Mouse (Mus musculus): Measurements from ENCODE around the gene Rbm15b. TPM values are rescaled to one million over a fixed set of nuclear protein-coding genes. Genes with fewer than 3 reads are reported as not detected.

The Rbm15b gene
- polyA plus RNA-seq, 1 experiment from 2014 or later = 7.8 TPM

DNA sequence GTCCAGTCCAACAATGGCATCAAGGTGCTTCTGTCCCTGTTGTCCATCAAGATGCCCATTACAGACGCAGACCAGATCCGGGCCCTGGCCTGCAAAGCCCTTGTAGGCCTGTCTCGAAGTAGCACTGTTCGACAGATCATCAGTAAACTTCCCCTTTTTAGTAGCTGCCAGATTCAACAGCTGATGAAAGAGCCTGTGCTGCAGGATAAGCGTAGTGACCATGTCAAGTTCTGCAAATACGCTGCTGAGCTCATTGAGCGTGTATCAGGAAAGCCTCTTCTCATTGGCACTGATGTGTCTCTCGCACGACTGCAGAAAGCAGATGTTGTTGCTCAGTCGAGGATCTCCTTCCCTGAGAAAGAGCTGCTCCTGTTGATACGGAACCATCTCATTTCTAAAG is 29.2 kb downstream of the Rbm15b start:
- H3K27ac ChIP-seq (ENCODE audit: low read length) = no peak overlapping the region
- H3K4me2 ChIP-seq (replicated peaks; ENCODE audit: low read depth, low read length) = no peak overlapping the region
- 92% methylated on average over 11 of the region's 11 CpGs for WGBS
- no peak for ATAC-seq (ENCODE audit: low FRiP score, low TSS enrichment)
- no peaks in the 10 kb centered on the region for H3K9me3 ChIP-seq (ENCODE audit: low read length)
- no peak overlapping the region for H3K4me3 ChIP-seq (ENCODE audit: low read length)
- H3K36me3 ChIP-seq (ENCODE audit: insufficient read depth, low read length) = peaks cover 61% of the 10 kb centered on the region
- H3K4me1 ChIP-seq (ENCODE audit: insufficient read depth, low read length) = no peaks in the 10 kb centered on the region
- no peak overlapping the region for H3K9ac ChIP-seq (replicated peaks; ENCODE audit: low read length)
- H3K27me3 ChIP-seq (ENCODE audit: insufficient read depth, low read length) = no peaks in the 10 kb centered on the region

DNA sequence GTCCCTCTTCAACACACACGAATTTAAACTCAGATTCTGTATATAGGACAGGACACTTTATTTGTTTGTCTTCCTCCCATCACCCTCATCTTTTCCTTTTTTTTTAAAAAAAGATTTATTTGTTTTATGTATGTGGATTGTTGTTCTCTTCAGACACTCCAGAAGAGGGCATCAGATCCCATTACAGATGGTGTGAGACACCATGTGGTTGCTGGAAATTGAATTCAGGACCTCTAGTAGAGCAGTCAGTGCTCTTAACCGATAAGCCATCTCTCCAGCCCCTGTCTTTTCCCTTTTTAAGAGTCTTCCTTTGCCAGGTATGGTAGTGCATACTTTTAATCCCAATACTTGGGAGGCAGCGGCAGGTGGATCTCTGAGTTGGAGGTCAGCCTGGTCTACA is 30.6 kb downstream of the Rbm15b start:
- Histone ChIP-seq H3K4me1 (ENCODE audit: insufficient read depth, low read length) (no peaks in the 10 kb centered on the region), H3K27ac (ENCODE audit: low read length) (no peak overlapping the region), H3K27me3 (ENCODE audit: insufficient read depth, low read length) (no peaks in the 10 kb centered on the region), H3K4me2 (replicated peaks; ENCODE audit: low read depth, low read length) (no peak overlapping the region), H3K9ac (replicated peaks; ENCODE audit: low read length) (no peak overlapping the region), H3K9me3 (ENCODE audit: low read length) (no peaks in the 10 kb centered on the region), H3K36me3 (ENCODE audit: insufficient read depth, low read length) (peaks cover 60% of the 10 kb centered on the region), H3K4me3 (ENCODE audit: low read length) (no peak overlapping the region)
- no peak for ATAC-seq (ENCODE audit: low FRiP score, low TSS enrichment)
- 90% methylated on average over 3 of the region's 3 CpGs for WGBS

DNA sequence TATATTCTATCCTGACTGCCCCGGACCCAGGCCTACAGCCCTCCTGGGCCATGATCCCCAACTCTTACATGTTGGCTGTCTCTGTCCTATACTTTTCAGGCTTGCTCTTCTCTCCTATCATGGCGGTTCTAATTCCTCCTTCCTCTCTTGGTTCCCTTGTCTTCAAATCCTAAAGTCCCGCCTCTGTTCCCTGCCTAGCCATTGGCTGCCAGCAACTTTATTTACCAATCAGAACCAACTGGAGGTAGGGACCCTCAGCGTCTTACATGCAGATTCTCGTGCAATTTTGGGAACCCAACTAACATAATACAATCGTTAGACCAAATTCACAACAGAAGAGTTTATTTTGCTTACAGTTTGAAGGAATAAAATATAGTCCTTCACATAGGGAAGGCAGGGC is 44.4 kb downstream of the Rbm15b start:
- H3K27me3 ChIP-seq (ENCODE audit: insufficient read depth, low read length) = no peaks in the 10 kb centered on the region
- no peak overlapping the region for H3K9ac ChIP-seq (replicated peaks; ENCODE audit: low read length)
- no peak overlapping the region for H3K4me3 ChIP-seq (ENCODE audit: low read length)
- H3K4me1 ChIP-seq (ENCODE audit: insufficient read depth, low read length) = no peaks in the 10 kb centered on the region
- no peaks in the 10 kb centered on the region for H3K9me3 ChIP-seq (ENCODE audit: low read length)
- no peak for ATAC-seq (ENCODE audit: low FRiP score, low TSS enrichment)
- peaks cover 49% of the 10 kb centered on the region for H3K36me3 ChIP-seq (ENCODE audit: insufficient read depth, low read length)
- WGBS = 93% methylated on average over 6 of the region's 6 CpGs
- no peak overlapping the region for H3K27ac ChIP-seq (ENCODE audit: low read length)
- H3K4me2 ChIP-seq (replicated peaks; ENCODE audit: low read depth, low read length) = no peak overlapping the region

DNA sequence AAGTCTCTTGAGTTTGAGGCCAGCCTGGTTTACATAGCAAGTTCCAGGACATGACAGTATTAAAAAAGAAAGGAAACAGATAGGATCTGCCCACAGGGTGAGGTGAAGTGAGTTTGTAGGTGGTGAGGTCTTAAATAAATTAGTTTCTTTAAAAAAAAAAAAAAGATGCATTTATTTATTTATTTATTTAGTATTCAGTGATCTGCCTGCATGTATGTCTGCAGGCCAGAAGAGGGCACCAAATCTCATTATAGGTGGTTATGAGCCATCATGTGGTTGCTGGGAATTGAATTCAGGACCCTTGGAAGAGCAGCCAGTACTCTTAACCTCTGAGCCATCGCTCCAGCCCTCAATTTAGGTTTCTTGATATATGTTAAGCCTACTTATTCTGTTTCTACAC is 46.7 kb downstream of the Rbm15b start:
- no peak overlapping the region for H3K9ac ChIP-seq (replicated peaks; ENCODE audit: low read length)
- no peak for ATAC-seq (ENCODE audit: low FRiP score, low TSS enrichment)
- no peak overlapping the region for H3K4me2 ChIP-seq (replicated peaks; ENCODE audit: low read depth, low read length)
- H3K4me1 ChIP-seq (ENCODE audit: insufficient read depth, low read length) = no peaks in the 10 kb centered on the region
- no peaks in the 10 kb centered on the region for H3K9me3 ChIP-seq (ENCODE audit: low read length)
- 97% methylated on average over 1 of the region's 1 CpGs for WGBS
- H3K27me3 ChIP-seq (ENCODE audit: insufficient read depth, low read length) = no peaks in the 10 kb centered on the region
- peaks cover 60% of the 10 kb centered on the region for H3K36me3 ChIP-seq (ENCODE audit: insufficient read depth, low read length)
- no peak overlapping the region for H3K4me3 ChIP-seq (ENCODE audit: low read length)
- H3K27ac ChIP-seq (ENCODE audit: low read length) = no peak overlapping the region

Other genes with a start within 250 kb of the Rbm15b start
- not detected in 2 replicates for gene Grm2, start 231.3 kb downstream of the Rbm15b start, polyA plus RNA-seq (2015; fragmentation: Nextera tagmentation; extraction: Ambion mirVana)
- 84.1 and 88.0 TPM in 2 replicates for gene Tex264, start 201.5 kb downstream of the Rbm15b start, polyA plus RNA-seq (2015; fragmentation: Nextera tagmentation; extraction: Ambion mirVana)
- gene Rad54l2, start 98.2 kb downstream of the Rbm15b start, polyA plus RNA-seq (2015; fragmentation: Nextera tagmentation; extraction: Ambion mirVana) = 6.7 and 7.2 TPM in 2 replicates
- gene Dcaf1, start 65.6 kb downstream of the Rbm15b start, polyA plus RNA-seq (2015; fragmentation: Nextera tagmentation; extraction: Ambion mirVana) = 25.5 and 31.4 TPM in 2 replicates
- 290 and 327 TPM in 2 replicates for gene Manf, start 4.6 kb upstream of the Rbm15b start, polyA plus RNA-seq (2015; fragmentation: Nextera tagmentation; extraction: Ambion mirVana)